In the genomic region with DNA sequence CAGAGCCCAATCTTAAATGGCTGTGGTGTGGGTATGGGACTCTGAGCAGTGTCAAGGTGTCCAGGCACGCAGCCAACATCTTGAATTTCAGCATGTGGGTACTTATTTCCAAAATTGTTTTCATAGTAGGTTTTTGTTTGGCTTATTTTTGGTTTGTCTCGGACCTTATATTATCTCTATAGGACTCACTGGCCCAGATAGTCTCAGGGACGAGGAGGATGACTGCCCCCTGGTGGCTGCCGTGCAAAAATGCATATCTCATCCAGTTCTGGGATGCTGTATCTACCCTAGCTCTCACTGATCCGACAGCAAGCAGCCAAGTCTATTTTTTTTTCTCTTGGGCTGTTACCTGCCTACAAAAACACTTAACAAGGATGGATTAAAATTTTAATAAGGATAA, we compare ENCODE assay signal across 8 mouse cellular contexts.
DNase-seq lines count a peak whose midpoint lies in the region; ATAC-seq and TF ChIP-seq lines count a peak whose summit lies in the region.

No protein-coding gene starts in this region.

- no peaks in the 10 kb centered on the region for H3K27me3 ChIP-seq in forebrain, embryonic 15.5 days
- no peaks in the 10 kb centered on the region for H3K27me3 ChIP-seq in intestine, embryonic 15.5 days (replicated peaks)
- no peaks in the 10 kb centered on the region for H3K27me3 ChIP-seq in lung, embryonic 14.5 days (ENCODE audit: insufficient read depth, low read length)

- TF ChIP-seq CTCF in lung, embryonic 14.5 days (IDR thresholded peaks at IDR 0.05; ENCODE audit: low read depth) = peak; percentile 84

- H3K9me3 ChIP-seq in forebrain, embryonic 15.5 days = no peaks in the 10 kb centered on the region
- no peaks in the 10 kb centered on the region for H3K9me3 ChIP-seq in intestine, embryonic 15.5 days
- no peaks in the 10 kb centered on the region for H3K9me3 ChIP-seq in lung, embryonic 14.5 days (ENCODE audit: low read depth, low read length)

- H3K36me3 ChIP-seq in forebrain, embryonic 15.5 days = peaks cover 38% of the 10 kb centered on the region
- peaks cover 19% of the 10 kb centered on the region for H3K36me3 ChIP-seq in intestine, embryonic 15.5 days
- peaks cover 62% of the 10 kb centered on the region for H3K36me3 ChIP-seq in lung, embryonic 14.5 days (ENCODE audit: insufficient read depth)

- peaks cover 3% of the 10 kb centered on the region; the same call in 1 of the 2 replicates for H3K4me1 ChIP-seq in forebrain, embryonic 15.5 days
- H3K4me1 ChIP-seq in intestine, embryonic 15.5 days (replicated peaks) = peaks cover 26% of the 10 kb centered on the region
- 0 out of 2 replicates have a peak, but pooled peaks cover 13% of the 10 kb centered on the region for H3K4me1 ChIP-seq in lung, embryonic 14.5 days (ENCODE audit: insufficient read depth)

- H3K4me3 ChIP-seq in forebrain, embryonic 15.5 days = no peak overlapping the region
- H3K4me3 ChIP-seq in intestine, embryonic 15.5 days (replicated peaks) = no peak overlapping the region
- no peak overlapping the region for H3K4me3 ChIP-seq in lung, embryonic 14.5 days (ENCODE audit: low read depth, low read length)

- ATAC-seq in forebrain, embryonic 15.5 days (replicated peaks) = peak; percentile 79
- ATAC-seq in intestine, embryonic 15.5 days = peak; percentile 66; the same call in 1 of the 2 replicates
- ATAC-seq in lung, embryonic 14.5 days (ENCODE audit: insufficient read depth) = peak; percentile 58

- 14% methylated on average over 5 of the region's 5 CpGs for WGBS in forebrain, embryonic 15.5 days
- WGBS in intestine, embryonic 15.5 days = 12% methylated on average over 5 of the region's 5 CpGs
- WGBS in lung, embryonic 14.5 days = 7% methylated on average over 5 of the region's 5 CpGs

- H3K27ac ChIP-seq in forebrain, embryonic 15.5 days (replicated peaks) = no peak overlapping the region
- H3K27ac ChIP-seq in intestine, embryonic 15.5 days = no peak overlapping the region
- H3K27ac ChIP-seq in lung, embryonic 14.5 days (ENCODE audit: low read depth) = no peak overlapping the region

- no peak overlapping the region for H3K9ac ChIP-seq in forebrain, embryonic 15.5 days (replicated peaks)
- H3K9ac ChIP-seq in intestine, embryonic 15.5 days = no peak overlapping the region
- H3K9ac ChIP-seq in lung, embryonic 14.5 days = no peak overlapping the region

- H3K4me2 ChIP-seq in forebrain, embryonic 15.5 days (replicated peaks) = no peak overlapping the region
- no peak overlapping the region for H3K4me2 ChIP-seq in intestine, embryonic 15.5 days (replicated peaks)
- H3K4me2 ChIP-seq in lung, embryonic 14.5 days = no peak overlapping the region

- DNase-seq in 3T3-L1 (ENCODE audit: low read depth, low spot score) (peak; percentile 86), ES-CJ7 (ENCODE audit: low read depth, low spot score) (peak; percentile 59)
- DNase-seq in c-Kit-positive CD71-positive TER-119-positive erythroid progenitor cells, embryonic 14.5 days (ENCODE audit: low spot score) = peak; percentile 37
- DNase-seq in lung, embryonic 14.5 days = peak; percentile 91
- peak; percentile 73 for DNase-seq in retina, postnatal 1 day
- DNase-seq in urinary bladder, adult 2 months (ENCODE audit: low spot score) = peak; percentile 55

Comparison
In these comparisons a context has a peak if more than half of its experiments do, and no peak if none do; other contexts are left out.
1. DNase-seq: peak in every context shown above with its lines; median percentile 91 in lung, embryonic 14.5 days; 86 in 3T3-L1; 73 in retina, postnatal 1 day; 59 in ES-CJ7; 55 in urinary bladder, adult 2 months; 37 in c-Kit-positive CD71-positive TER-119-positive erythroid progenitor cells, embryonic 14.5 days.